Mouse (Mus musculus) mouse embryonic stem cell (cell line): Measurements from ENCODE around the gene Fat3.

Experiments
- in situ Hi-C, 2 experiments: fragments of 300-500 bp; cut with MboI; formaldehyde crosslinking; loops; 1 replicate in 1 of 2; 3 replicates in 1 of 2; pipeline ENCODE4 v1.14.3; 2019 to 2020; ENCODE audit warnings: low sequenced_read_pairs in 2 of 2, low pct_unique_long_range_greater_than_20kb in 1 of 2, mixed read lengths in 1 of 2; ENCODE audit not compliant: unreplicated experiment in 1 of 2

The Fat3 gene

DNA sequence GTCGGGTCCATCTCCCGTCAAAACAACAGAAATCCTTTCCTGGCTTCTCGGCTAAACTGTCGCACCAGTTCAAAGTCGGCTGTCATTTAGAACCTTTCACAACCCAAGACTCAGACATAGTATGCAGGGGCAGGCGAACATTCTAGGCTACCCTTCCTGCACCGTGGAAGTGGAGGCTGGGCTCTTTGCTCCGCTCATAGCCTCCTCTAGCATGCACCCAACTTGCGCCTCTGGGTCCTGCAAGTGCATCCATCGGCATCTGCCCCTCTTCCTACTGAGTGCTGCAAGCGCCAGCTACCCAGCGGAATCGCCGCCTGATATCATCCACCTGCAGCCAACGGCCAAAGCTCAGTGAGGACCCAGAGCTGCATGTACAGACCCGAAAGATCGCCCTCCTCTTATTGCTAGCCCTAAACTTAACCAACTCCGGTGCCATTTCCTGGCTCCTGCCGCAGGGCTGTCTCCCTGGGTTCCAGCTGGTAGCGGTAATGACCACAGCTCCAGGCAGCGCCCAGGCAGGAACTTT, at the start of gene Fat3:
Gene Fat3, minus strand, starts transcription at position 100 of the 526 bp plus-strand sequence.
- in situ Hi-C loops, result no loop called here

DNA sequence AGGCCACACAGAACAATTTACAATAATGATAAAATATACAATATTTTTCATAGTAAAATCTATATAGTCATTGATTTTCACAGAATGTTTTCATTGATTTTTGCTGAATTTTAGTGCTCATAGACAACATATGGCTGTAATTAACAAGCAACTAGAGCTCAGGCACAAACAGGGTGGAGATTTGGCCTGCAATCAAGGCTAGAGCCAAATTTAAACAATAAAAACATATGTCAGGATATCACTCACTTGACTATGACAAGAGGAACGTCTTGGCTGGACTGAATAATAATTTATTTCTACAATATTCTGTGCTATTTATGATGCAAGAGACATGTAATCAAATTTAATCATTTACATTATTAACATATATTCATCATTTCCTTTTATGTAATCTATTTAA, 31.8 kb upstream of the Fat3 start:
- in situ Hi-C loops, result no loop called here

DNA sequence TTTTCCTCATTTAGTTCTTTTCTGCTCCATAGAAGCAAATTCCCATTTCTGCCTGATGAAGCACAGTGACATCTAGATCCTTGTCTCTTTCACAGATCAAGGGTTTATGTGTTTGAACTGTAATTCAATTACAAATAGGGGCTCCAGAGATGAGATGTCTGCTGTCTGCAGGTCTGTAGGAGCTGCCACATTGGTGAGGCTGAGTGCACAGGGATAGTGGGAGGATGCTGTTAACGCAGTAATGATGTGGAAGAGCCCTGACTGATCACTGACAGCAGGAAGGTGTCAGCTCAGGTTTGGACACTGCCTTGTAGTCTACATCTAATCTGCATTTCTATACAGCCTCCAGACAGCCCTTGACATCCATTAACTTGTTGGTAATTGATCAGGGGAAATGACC, 16.5 kb upstream of the Fat3 start:
- in situ Hi-C loops, result no loop called here

DNA sequence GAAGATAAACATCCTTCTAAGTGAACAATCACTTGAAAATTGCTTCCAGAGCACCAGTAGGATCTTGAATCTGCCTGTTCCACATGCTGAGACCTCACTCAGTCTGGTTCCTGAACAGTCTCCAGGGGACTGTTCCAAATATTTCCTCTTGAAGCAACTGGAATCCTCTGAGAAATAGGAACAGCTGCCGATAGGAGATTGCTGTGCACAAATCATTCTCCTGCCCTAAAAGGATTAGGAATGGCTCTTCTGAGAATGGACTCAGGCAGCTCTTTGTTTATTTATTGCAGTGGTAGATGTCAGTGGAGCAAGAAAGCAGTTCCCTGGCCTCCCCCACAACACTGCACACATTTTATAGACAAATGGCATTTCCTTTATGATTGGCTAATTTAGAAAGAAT, 10.9 kb upstream of the Fat3 start:
- in situ Hi-C loops, result no loop called here

DNA sequence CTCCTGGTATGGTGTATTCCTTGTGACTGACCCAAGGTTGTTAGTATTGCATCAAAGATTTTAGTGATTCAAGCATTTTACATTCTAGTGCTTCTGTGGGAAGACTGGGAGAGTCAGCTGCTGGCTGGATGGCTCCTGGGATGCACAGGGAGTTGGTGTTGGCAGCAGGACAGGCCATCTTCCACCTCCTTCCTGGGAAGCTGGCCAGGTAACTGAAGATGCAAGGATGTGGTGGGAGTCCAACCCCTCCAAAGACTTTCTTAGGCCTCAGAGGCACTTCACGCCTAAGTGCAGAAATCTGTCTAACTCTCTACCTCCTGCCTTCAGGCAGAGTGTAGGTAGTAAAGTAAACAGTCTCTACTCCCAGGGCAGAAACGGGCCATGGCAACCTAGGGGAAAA, 2.7 kb upstream of the Fat3 start:
- in situ Hi-C loops, result no loop called here

DNA sequence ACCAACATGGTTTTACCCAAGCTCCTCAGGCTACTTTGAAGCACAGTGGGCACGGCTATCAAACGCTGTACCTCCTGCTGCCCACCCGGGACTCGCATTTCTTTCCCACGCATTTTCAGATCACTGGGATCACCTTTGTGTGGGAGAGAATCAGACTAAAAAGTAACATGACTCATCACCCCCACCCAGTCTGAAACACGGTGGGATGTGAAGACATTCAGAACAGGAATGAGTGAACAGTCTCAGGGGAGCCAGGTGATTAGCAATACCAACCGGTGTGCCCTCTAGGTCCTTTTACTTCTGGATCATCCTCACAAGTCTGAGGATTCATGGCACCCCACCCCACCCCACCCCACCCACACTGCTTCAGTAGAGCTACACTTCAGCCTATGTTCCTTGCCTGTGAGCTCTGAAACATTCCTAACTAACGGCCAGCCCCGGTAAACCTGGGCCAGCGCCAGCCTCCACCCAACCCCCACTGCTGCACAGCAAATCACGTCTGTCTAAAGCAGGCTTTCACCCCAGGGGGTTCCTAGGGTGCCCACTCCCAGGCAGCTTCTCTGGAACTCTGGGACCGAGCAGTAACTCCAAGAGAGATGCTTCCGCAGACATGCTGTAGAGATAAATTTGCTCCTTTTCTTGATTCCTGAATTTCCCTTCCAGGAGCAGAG, 1.7 kb upstream of the Fat3 start:
- in situ Hi-C loops, result no loop called here

DNA sequence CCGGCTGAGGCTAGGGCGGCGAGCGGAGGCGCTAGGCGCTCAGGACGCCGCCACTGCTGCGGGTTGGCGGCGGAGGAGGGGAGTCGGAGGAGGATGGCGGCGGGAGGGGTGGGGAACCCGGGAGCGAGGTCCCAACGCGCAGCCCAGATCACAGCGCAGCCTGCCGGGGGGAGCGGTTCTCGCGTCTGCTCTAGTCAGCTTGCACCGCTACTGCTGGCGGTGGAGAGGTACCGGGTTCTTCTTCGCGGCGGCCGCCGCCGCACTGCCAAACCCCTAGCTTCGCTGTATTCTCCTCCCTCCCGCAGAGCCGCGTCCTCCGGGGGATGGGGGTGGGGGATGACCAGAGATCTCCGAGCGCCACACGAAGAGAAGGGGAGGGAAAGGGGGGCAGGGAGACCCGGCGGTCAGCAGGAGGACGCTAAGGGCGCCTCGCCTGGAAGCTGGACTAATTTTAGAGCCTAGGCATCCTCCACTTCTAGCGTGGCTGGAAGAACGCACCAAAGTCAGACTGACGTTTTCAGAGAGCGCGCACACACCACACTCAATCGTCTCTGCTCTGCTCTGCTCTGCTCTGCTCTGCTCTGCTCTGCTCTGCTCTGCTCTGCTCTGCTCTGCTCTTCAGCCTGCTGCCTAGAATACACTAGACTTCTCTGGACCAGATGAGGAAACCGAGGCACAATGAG, 1.0 kb upstream of the Fat3 start:
- in situ Hi-C loops, result no loop called here

DNA sequence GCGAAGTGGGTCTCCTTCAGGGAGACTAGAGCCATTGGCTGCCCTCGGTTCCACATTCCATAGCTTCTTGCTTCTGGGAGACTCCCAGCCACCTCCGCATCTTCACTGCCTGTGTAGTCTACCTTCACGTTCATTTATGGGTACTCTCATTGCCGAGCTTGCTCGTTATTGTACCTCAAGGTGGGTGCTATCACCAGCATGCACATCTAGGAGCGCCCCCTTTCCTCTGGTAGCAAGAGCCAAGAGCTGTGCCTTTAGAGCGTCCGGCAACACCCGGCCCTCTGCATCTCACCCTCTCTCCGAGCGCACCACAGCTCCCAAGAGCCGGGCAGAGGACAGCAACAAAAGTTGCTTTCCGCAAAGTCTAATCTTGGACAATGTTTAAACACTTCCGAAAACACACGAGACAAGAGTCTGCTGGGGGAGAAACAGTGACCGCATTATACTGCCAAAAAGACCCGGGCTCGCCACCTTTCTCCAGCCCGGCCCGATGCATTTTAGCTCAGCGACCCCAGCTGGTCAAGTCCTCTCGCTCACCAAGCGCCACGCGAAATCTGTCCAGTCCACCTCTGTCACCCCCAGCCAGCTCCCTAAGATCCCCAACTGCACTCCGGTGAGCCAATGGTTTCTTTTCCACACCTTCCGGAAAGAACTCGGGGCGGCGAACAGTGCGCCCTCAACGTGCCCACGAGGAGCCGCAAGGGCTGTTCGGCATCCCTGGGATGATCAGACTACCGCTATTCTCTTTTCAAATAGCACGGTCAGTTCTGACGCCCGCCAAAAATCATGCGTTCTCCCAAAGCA, 501 bp downstream of the Fat3 start:
- in situ Hi-C loops, result no loop called here

DNA sequence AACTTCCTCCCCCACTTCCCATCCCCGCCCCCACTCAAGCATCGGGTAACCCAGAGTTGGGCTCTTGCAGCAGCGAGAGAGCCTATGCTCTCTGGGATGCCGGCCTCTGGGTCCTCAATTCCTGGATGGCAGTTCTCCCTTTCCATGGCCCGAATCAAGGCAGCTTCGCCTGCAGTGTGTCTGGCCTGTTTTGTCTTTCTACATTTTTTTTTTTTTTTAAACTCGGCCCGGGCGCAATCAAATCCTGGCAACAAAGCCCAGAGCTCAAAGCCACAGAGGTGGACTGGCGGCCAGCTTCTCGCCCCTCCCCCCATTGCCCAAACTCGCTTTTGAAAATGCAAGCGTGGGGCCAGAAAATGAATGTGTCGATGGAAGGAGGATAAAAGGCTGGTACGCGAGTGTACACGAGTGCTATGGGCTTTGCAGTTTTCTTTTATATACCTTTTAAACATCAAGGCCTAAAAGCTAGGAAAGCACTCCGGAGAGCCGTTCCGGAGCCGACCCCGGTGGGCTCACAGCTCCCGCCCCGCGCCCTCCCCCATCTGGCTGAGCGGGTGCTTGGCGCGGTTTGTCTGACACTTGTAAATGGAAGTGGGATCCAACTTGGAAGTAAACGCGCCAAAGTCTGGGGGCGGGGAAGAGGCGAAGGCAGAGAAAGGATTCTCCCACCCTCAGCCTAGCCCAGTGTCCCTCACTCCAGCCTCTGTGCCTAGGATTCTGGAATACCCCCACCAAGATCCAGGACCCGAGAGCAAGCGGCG, 1.3 kb downstream of the Fat3 start:
- in situ Hi-C loops, result no loop called here

DNA sequence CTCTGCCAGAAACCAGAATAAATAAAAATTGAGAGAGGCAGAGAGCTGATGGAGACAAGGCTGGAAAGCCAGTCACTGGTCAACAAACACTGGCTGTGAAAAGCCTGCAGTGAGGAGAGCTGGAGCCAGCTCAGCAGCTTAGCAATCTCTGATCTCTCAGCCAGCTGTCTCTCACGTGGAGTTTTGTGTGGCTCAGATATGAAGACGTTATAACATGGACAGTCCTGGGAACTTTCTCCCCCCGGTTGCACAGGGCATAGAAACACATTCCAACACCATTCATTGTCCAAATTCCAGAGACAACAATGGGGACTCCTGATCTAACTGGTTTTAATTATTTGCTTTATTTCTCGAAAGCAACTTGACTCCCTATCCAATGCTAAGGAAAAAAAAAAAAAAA, 2.2 kb downstream of the Fat3 start:
- in situ Hi-C loops, result no loop called here

DNA sequence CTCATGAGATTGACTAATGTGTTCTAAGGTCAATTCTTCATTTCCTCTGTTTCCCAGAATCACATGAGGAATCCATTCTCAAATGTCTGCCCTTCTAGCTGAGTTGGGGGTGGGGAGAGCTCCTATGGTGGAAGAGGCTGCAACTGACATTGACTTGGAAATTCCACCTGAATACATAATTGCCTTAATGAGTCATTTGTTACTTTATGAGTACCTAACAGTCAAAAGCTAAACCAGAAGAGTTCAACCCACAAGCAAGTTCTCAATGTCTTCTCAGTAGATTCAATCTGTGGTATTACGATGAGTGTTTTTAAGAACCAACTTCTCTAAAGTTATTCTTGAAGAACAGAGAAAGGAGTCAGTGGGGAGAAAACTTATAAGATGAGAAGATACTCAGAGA, 3.7 kb downstream of the Fat3 start:
- in situ Hi-C loops, result no loop called here

DNA sequence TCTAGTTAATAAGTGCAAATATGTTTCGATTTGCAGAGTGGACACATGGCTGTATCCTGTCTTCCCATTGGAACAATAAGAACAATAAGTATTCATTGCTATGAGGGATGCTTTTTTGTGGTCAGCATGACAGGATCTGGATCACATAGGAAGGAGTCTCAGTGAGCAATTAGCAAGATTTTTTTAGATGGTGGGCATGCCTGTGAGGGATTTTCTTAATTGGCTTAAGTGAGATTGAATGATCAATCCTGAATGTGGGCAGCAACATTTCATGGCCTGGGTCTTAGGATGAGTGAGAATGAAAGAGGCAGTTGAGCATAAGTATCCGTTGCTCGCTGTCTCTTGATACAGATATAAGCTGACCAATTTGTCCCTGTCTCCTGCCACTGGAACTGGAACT, 4.8 kb downstream of the Fat3 start:
- in situ Hi-C loops, result no loop called here

DNA sequence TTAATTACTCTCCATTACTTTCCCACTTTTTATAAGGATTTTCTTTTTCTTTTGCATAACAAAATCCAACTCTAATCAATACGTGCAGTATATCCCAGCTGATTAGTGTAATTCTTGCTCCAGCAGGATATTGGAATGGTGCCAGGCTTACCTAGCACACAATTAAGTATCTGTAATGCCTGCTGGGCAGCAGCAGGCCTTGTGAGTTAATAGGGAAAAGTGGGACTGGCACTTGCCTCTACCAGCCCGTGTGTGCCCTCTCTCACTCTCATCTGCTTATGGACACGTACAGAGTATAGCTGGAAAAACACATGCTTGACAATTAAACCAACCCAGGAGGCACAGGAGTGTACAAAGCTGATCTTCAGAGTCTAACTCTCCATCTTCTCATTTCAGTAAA, 11.4 kb downstream of the Fat3 start:
- in situ Hi-C loops, result no loop called here

DNA sequence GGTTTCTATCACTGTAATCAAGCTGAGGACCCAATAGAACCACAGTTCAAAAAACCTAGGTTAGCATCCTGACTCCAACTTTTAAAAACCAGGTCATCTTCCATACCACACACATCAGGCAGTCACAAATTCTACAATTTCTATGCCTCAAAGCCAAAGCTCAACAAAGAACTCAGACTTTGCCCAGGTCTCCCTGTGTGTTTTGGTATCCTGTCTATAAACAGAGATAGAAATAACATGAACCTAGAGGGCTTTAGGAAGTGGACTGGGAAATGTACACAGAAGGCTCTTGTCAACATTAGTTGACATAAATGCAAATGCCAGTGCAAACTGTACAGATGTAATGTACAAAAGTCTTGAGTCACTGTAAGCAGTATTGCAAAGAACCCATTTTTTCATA, 13.5 kb downstream of the Fat3 start:
- in situ Hi-C loops, result no loop called here

DNA sequence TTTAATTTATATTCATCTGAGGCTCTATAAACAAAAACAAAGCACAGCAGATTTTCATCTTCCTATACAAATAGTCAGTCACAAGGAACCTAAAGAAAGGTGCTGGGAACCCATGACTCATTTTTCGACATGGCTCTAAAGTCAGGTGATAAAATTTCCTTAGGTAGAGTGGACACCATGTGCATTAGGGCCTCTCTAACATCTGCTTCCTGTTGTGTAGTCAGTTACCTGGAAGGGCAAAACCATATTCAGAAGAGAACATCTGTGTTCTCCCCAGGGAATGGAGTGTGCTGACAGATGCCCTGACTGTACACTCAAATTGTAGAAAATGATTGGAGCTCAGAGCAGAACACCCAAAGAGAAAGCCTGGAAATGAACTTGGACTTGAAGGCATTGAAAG, 14.9 kb downstream of the Fat3 start:
- in situ Hi-C loops, result no loop called here

DNA sequence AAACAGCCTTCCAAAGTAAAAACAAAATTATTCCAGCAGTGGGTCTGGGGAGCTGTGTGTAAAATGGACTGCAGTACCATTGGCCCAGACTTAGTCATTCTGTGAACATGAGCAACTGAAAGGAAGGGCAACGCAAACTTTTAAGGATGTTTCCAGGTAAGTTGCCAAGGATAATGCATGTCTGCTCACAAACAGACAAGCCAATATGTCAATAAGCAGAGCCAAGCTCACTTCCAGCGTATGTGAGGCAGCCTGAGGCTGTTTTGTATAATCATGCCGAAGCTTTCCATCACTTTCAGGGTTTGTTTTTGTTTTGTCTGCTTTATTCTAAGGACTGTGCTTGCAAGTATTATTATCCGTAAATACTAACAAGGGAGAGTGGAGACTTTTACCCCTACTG, 15.9 kb downstream of the Fat3 start:
- in situ Hi-C loops, result no loop called here

DNA sequence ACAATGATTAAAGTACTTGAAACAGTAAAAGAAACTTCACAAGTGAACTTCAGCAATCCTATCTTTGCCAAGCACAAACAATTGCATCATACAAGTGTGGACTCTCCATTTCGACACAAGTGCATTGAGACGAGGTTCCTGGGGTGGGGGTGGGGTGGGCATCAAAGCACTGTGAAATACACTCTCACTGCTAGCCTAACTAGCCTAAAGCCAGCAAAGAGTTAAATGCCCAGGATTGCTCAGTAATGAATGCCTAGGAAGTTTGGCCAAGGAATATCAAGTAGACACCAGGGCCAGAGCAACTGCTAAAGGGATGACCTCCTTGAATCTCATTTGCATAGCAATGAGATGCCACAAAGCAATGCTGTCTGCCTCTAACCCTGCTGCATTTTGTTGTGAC, 16.3 kb downstream of the Fat3 start:
- in situ Hi-C loops, result no loop called here

DNA sequence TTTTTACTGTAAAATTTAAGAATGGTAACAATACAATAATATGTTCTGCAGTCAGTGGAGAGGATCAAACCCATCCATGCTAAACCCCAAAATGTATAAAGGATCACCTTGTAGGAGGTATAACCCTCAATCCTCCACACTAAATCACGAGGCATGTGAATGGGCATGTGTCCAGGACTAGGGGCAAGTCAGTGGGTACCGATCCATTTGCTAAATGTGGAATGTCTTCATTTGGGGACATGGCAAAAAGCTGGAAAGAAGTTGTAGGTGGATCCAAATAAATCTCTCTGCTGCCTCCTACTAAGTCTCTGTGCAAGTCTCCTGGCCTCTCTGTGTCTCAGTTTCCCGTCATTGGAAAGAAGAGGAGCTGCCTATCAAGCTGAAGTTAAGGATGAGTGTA, 39.6 kb downstream of the Fat3 start:
- in situ Hi-C loops, result no loop called here

DNA sequence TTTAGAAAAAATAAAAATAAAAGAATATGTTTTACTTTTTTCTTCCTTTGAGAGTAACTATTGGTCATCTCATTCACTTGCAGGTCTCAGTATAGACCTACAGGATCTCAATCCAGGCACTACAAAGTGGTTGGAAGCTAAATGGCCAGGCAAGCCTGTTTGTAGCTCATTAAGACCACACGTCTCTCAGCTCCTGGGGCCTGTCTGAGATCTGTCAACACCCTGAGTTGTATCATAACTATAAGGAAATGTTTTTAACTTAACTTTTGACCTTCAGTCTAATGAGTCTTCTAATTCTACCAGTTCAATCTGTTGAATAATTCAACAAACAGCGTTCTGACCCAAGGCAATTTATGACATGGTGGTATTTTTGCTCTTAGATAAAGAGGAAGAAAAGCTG, 40.5 kb downstream of the Fat3 start:
- in situ Hi-C loops, result no loop called here
